Mouse (Mus musculus) testis, adult 2 months (tissue): ENCODE measurements around the gene Usp40.

Source experiments
- CTCF ChIP-seq: fragments of 200-500 bp; IDR thresholded peaks from 2 replicates; pipeline ENCODE4 v1.5.1; 2012; ENCODE audit warnings: low read depth, mild to moderate bottlenecking, inconsistent platforms, low read length, moderate library complexity; ENCODE audit not compliant: control insufficient read depth, insufficient read depth, insufficient replicate concordance
- POLR2A ChIP-seq: fragments of 200-500 bp; IDR thresholded peaks from 2 replicates; pipeline ENCODE4 v1.6.1; 2012; ENCODE audit warnings: low read depth, mild to moderate bottlenecking, inconsistent platforms, low read length, moderate library complexity; ENCODE audit not compliant: control insufficient read depth

- TF ChIP-seq POLR2A (no peak), CTCF (no peak)
Measured at GRCm38 (mm10) chr1:88007692-88008210, 600 bp downstream of the Usp40 start.
